Mouse (Mus musculus): ENCODE data around the gene Lax1. TPM values are rescaled to one million over a fixed set of nuclear protein-coding genes. Genes with fewer than 3 reads are reported as not detected.

The Lax1 gene
- total RNA-seq (2023): 152 to 161 TPM (median 154 TPM) in 4 replicates

GRCm38 (mm10) chr1:133689897-133690296 lies at the start of gene Lax1:
Lax1 (minus strand) TSS chr1:133690108.

GRCm38 (mm10) chr1:133661203-133661933 lies 28.5 kb downstream of the Lax1 start, which contains the start of gene Gm38394:
Gm38394 (minus strand) TSS chr1:133661318.

GRCm38 (mm10) chr1:133660466-133661202 lies 29.3 kb downstream of the Lax1 start, which contains the start of gene Zbed6:
Zbed6 (minus strand) TSS chr1:133660885.

Other genes starting within 250 kb of the Lax1 start
- 152 to 175 TPM (median 164 TPM) in 4 replicates for gene Snrpe, start 79.8 kb downstream of the Lax1 start, total RNA-seq (2023)
- gene Zbed6, start 29.2 kb downstream of the Lax1 start, total RNA-seq (2023): 25.6 to 39.8 TPM (median 33.4 TPM) in 4 replicates
- gene Gm38394, start 28.8 kb downstream of the Lax1 start, total RNA-seq (2023): 46.6 to 56.0 TPM (median 50.8 TPM) in 4 replicates
- 0.12 to 1.1 TPM (median 0.62 TPM) in 4 replicates for gene Atp2b4, start 110.9 kb upstream of the Lax1 start, total RNA-seq (2023)
- gene Optc, start 217.9 kb upstream of the Lax1 start, total RNA-seq (2023): not detected in 4 replicates
- not detected in 4 replicates for gene Prelp, start 231.3 kb upstream of the Lax1 start, total RNA-seq (2023)

Data from B cell, adult 62 days (primary cell).